Mouse (Mus musculus): ENCODE data around the gene Vash2.

GRCm38 (mm10) chr1:190904136-190904535 lies 75.0 kb downstream of the Vash2 start:
- TF ChIP-seq SIN3A (IDR thresholded peaks at IDR 0.05; ENCODE audit: low read length) (no peak), CTCF (conservative IDR thresholded peaks at IDR 0.05 in 1 of 2, IDR thresholded peaks at IDR 0.05 in 1 of 2; ENCODE audit: low read depth in 2 of 2, low read length in 2 of 2) (no peak), POLR2AphosphoS2 (IDR thresholded peaks at IDR 0.05; ENCODE audit: low read depth, low read length) (no peak), JUN (IDR thresholded peaks at IDR 0.05; ENCODE audit: insufficient read depth, low read depth, low read length) (no peak), BHLHE40 (IDR thresholded peaks at IDR 0.05; ENCODE audit: low read depth, low read length) (no peak), POLR2A (IDR thresholded peaks at IDR 0.05; ENCODE audit: low read depth, low read length) (no peak), USF1 (IDR thresholded peaks at IDR 0.05; ENCODE audit: low read depth, low read length) (no peak), EP300 (IDR thresholded peaks at IDR 0.05; ENCODE audit: low read length) (no peak), MAX (IDR thresholded peaks at IDR 0.05; ENCODE audit: low read length) (no peak), ZMIZ1 (IDR thresholded peaks at IDR 0.05; ENCODE audit: low read depth, low read length) (no peak)
